Mouse (Mus musculus) bone marrow, adult 2 months (tissue): Measurements from ENCODE around the gene Stk19. TPM values are rescaled to one million over a fixed set of nuclear protein-coding genes. Genes with fewer than 3 reads are reported as not detected.
"Not testable (repeated sequence)": the region's sequence is repeated elsewhere in the genome, so short reads cannot be mapped to it uniquely, and the experiment has no call there.

Experiments
- H3K27ac ChIP-seq: fragments of 200-500 bp; 2 replicates; pipeline ENCODE4 v1.5.1; 2012; ENCODE audit warnings: low read depth, mild to moderate bottlenecking, control low read depth, inconsistent platforms, low read length; ENCODE audit not compliant: control insufficient read depth, poor library complexity, insufficient read depth
- H3K4me1 ChIP-seq: fragments of 200-500 bp; 2 replicates; pipeline ENCODE4 v1.6.1; 2011; ENCODE audit warnings: low read length; ENCODE audit not compliant: control insufficient read depth, insufficient read depth
- H3K4me3 ChIP-seq: fragments of 200-500 bp; replicated peaks from 2 replicates; pipeline ENCODE3; 2011; ENCODE audit warnings: mild to moderate bottlenecking, low read depth, low read length, control low read depth; ENCODE audit not compliant: control insufficient read depth
- CTCF ChIP-seq: fragments of 200-500 bp; IDR thresholded peaks from 2 replicates; pipeline ENCODE4 v1.5.1; 2011; ENCODE audit warnings: low read length, control low read depth; ENCODE audit not compliant: control insufficient read depth, insufficient read depth
- POLR2A ChIP-seq: fragments of 200-500 bp; IDR thresholded peaks from 2 replicates; pipeline ENCODE4 v1.6.1; 2011; ENCODE audit warnings: low read depth, mild to moderate bottlenecking, control low read depth, low read length, borderline replicate concordance; ENCODE audit not compliant: control insufficient read depth
- WGBS: fragments of 180-500 bp; shearing (Covaris S2); methylation state at CpG from one replicate; pipeline ENCODE4 v1.1.7; 2018; 5-methylcytosine and 5-hydroxymethylcytosine counted together
- polyA plus RNA-seq: library from polyadenylated mRNA; stranded (reverse); fragments of >200 nt; gene quantifications from 2 replicates; pipeline ENCODE4 v1.2.4, GENCODE M21; 2011; ENCODE audit warnings: low replicate concordance; ENCODE audit not compliant: missing spikeins, insufficient read depth, insufficient read length

The Stk19 gene
- polyA plus RNA-seq, 1 experiment, result 63.6 TPM

- Histone ChIP-seq H3K4me1 (no peaks in the 10 kb centered on the region), H3K27ac (no peak overlapping the region), H3K4me3 (no peak overlapping the region)
- 74% methylated on average over 6 of the region's 6 CpGs for WGBS
- TF ChIP-seq POLR2A, result no peak
- no peak for TF ChIP-seq CTCF
Observed at GRCm38 (mm10) chr17:34808599-34809205, 28.0 kb downstream of the Stk19 start.

DNA sequence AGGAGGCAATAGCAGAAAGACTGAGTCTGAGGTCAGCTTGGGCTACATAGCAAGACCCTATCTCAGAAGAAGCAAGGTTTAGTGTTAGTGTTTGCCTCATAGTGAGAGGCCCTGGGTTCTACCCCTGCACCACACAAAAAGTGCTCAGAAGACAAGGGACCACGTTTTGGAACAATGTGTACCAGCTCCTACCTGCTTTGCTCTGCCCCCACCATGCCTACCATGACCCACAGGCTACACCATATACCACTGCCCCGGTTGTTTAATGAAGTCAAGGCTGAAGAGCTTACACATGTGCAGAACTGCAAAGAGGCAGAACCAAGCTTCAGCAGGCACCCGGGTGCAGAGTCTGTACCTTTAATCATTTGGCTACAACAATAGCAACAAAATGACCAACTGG lies 29.6 kb downstream of the Stk19 start:
- Histone ChIP-seq H3K4me1 (no peaks in the 10 kb centered on the region), H3K27ac (no peak overlapping the region), H3K4me3 (no peak overlapping the region)
- TF ChIP-seq CTCF (no peak), POLR2A (no peak)
- WGBS, result 56% methylated on average over 3 of the region's 3 CpGs

DNA sequence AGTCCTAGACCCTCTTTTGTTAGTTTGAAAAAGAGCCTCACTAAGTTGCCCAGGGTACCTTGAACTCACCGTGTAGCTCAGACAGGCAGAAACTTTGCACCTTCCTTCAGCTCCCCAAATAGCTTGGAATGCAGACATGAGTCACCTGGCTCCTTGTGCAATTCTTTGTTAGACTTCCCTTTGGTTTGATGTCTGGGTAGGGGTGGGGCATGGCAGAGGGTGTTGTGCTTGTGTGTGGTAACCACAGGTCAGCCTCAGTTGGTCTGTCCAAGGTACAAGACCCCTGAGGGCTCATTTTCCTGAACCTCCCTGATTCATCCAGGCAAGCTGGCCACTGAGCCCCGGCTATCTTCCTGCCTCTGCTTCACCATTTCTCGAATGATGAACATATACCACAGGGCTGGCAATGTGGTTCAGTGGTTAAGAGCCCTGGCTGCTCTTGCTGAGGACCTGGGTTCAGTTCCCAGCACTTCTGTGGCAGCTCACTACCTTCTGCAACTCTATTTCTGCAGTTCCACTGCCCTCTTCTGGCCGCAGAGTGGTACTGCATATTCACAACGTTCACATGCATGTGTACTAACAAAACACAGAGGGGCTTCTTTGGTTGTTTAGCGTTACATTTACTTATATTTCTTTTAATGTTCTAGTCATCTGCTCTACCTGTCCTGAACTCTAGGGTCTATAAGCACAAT lies 31.7 kb downstream of the Stk19 start:
- WGBS, result 68% methylated on average over 6 of the region's 6 CpGs
- Histone ChIP-seq H3K4me3 (no peak overlapping the region), H3K27ac (no peak overlapping the region), H3K4me1 (no peaks in the 10 kb centered on the region)
- TF ChIP-seq POLR2A (no peak), CTCF (peak; percentile 33; the same call in 1 of the 2 replicates)

GRCm38 (mm10) chr17:34804301-34804700 lies 32.4 kb downstream of the Stk19 start, which contains the start of gene Cyp21a1:
Gene Cyp21a1 (minus strand): TSS chr17:34804561.
- not testable (repeated sequence) for H3K4me1 ChIP-seq, H3K4me3 ChIP-seq, H3K27ac ChIP-seq
- WGBS, result 77% methylated on average over 5 of the region's 6 CpGs

DNA sequence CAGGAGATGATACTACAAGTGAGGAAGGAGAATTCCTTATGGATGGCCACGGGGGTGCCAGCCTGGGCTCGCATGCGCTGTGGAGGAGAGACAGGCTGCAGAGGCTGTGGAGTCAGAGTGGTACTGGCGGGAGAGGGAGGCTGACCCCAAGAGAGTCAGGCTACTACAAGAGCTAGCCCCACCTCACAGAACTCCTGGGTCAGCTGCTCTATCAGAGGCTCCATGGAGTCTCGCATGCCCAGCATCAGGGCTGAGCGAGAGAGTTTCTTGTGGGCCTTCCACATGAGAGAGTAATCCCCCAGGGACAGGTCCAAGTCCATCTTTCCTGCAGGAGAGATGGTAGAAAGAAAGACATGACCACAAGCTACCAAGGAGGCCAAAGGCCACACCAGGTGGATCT lies 33.4 kb downstream of the Stk19 start:
- WGBS, result 90% methylated on average over 6 of the region's 6 CpGs
- not testable (repeated sequence) for H3K4me3 ChIP-seq, H3K4me1 ChIP-seq, H3K27ac ChIP-seq

DNA sequence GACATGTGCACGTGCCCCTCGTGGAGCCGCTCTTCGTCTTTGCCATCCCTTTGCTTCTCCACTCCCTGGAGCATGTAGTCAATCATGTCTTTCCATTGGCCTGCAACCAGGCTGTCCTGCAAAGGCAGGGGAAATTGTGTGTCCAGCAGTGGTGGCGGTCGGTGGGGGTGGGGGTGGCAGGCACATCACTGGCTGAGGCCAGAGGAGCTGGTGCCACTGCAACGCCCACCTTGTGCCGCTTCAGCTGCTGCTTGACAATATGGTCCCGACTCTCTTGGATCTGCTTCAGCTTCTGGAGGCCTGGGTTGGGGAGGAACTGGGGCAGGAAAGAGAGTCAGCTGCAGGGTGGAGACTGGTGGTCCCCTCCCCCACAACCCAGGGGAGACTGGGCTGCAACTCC lies 34.0 kb downstream of the Stk19 start:
- 85% methylated on average over 9 of the region's 9 CpGs for WGBS
- not testable (repeated sequence) for H3K27ac ChIP-seq

DNA sequence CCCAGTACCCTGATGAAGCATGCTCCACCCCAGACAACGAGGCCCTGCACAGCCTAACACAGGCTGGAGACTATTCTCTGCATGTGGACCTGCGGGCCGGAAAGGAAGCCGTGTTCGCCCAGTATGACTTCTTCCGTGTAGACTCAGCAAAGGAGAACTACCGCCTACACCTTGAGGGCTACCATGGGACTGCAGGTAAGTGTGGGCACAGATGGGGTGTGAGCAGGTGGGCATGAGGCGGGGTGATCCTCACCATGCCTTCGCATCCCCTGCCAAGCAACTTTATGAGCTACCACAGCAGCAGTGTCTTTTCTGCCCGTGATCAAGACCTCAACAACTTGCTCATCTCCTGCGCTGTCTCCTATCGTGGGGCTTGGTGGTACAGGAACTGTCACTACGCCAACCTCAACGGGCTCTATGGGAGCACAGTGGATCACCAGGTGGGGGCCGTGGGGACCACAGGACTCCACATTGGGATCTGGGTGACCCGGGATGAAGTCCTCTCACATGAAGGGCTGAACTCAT lies 35.9 kb downstream of the Stk19 start:
- not testable (repeated sequence) for H3K4me3 ChIP-seq, H3K27ac ChIP-seq, H3K4me1 ChIP-seq
- WGBS, result 86% methylated on average over 16 of the region's 16 CpGs

More for the DNA sequence above, 34.0 kb downstream of the Stk19 start:
- not testable (repeated sequence) for H3K4me3 ChIP-seq, H3K4me1 ChIP-seq

- H3K27ac ChIP-seq, result no peak overlapping the region
- H3K4me1 ChIP-seq, result no peaks in the 10 kb centered on the region
- 85% methylated on average over 4 of the region's 4 CpGs for WGBS
- H3K4me3 ChIP-seq, result no peak overlapping the region
- TF ChIP-seq POLR2A, result no peak
- TF ChIP-seq CTCF, result no peak
Observed at GRCm38 (mm10) chr17:34799531-34799925, 37.2 kb downstream of the Stk19 start.

DNA sequence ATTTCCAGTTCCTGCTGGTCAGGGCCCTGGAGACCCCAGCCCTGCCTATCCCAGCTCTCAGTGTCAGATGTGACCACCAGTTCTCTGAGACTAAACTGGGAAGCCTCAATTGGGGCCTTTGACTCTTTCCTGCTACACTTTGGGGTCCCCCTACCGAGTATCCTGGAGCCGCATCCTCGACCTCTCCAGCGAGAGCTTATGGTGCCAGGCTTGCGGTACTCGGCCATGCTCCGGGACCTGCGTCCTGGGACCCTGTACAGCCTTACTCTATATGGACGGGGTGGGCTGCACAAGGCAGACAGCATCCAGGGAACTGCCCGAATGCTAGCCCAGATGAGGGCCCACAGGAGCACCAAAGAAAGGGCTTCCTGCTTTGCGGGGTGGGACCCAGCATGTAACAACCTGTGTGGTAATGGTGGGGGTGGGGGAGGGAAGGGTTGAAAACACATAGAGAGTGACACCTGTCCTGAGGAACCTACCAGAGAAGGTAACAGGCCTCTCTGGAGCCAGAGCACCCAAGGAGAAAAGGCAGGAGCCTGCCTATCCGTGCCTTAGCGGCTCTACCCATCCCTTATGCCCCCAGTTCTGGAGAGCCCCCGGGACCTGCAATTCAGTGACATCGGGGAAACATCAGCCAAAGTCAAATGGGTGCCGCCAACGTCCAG lies 37.7 kb downstream of the Stk19 start:
- Histone ChIP-seq H3K4me1 (no peaks in the 10 kb centered on the region), H3K27ac (no peak overlapping the region), H3K4me3 (no peak overlapping the region)
- WGBS, result 89% methylated on average over 16 of the region's 17 CpGs
- TF ChIP-seq POLR2A (no peak), CTCF (no peak)

DNA sequence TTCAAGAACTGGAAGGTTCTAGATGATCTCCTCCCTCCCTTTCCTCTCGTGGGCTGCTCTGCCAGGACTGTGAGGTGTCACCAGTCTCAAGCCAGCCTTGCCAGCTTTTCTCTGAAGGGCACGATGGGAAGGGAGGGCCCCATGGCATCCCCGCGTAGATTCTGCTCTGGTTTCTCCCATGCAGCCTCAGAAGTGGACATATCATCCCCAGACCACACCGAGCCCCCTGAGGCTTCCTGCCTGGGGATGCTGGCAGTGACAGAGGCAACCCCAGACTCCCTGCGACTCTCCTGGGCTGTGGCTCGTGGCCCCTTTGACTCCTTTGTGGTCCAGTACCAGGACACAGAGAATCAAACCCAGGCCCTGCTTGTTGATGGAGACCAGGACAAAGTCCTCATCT lies 38.7 kb downstream of the Stk19 start:
- not testable (repeated sequence) for H3K27ac ChIP-seq, H3K4me3 ChIP-seq, H3K4me1 ChIP-seq
- WGBS, result 70% methylated on average over 7 of the region's 7 CpGs

- 78% methylated on average over 10 of the region's 10 CpGs for WGBS
- H3K4me3 ChIP-seq, H3K27ac ChIP-seq, H3K4me1 ChIP-seq: not testable (repeated sequence)
Observed at GRCm38 (mm10) chr17:34797211-34797995, 39.3 kb downstream of the Stk19 start.
